Comparison of ENCODE assay signal across 20 mouse cellular contexts in genomic region chr7:73920921-73921485, GRCm38 (mm10).
DNase-seq lines count a peak whose midpoint lies in the region; ATAC-seq and TF ChIP-seq lines count a peak whose summit lies in the region.
"Had no signal": no experiment of that assay in that cellular context is flagged by ENCODE, and none has a peak within 500 bp of the region (broad histone marks: within the 10 kb centered on the region; RNA-seq: fewer than 3 reads in every experiment).

No protein-coding gene starts in this region.

- H3K4me1 ChIP-seq in hindbrain, embryonic 10.5 days (replicated peaks): peaks cover 45% of the 10 kb centered on the region
- H3K4me1 ChIP-seq in hindbrain, postnatal 0 days (ENCODE audit: insufficient read depth, low read length): peaks cover 13% of the 10 kb centered on the region; the same call in 1 of the 2 replicates
- peaks cover 43% of the 10 kb centered on the region for H3K4me1 ChIP-seq in neural tube, embryonic 12.5 days
- peaks cover 31% of the 10 kb centered on the region for H3K4me1 ChIP-seq in hindbrain, embryonic 12.5 days
- peaks cover 49% of the 10 kb centered on the region for H3K4me1 ChIP-seq in neural tube, embryonic 13.5 days (replicated peaks)

- H3K36me3 ChIP-seq in hindbrain, embryonic 10.5 days: no peaks in the 10 kb centered on the region
- H3K36me3 ChIP-seq in hindbrain, postnatal 0 days (ENCODE audit: insufficient read depth, low read length): no peaks in the 10 kb centered on the region
- no peaks in the 10 kb centered on the region for H3K36me3 ChIP-seq in neural tube, embryonic 12.5 days
- no peaks in the 10 kb centered on the region for H3K36me3 ChIP-seq in hindbrain, embryonic 12.5 days
- H3K36me3 ChIP-seq in neural tube, embryonic 13.5 days: no peaks in the 10 kb centered on the region
- H3K36me3 ChIP-seq: hindbrain, embryonic 15.5 days; limb, embryonic 12.5 days had no signal

- H3K27ac ChIP-seq in hindbrain, embryonic 10.5 days: peak overlapping the region; percentile 76
- H3K27ac ChIP-seq in hindbrain, postnatal 0 days: no peak overlapping the region
- H3K27ac ChIP-seq in neural tube, embryonic 12.5 days: no peak overlapping the region
- peak overlapping the region; percentile 35; the same call in 1 of the 2 replicates for H3K27ac ChIP-seq in hindbrain, embryonic 12.5 days
- H3K27ac ChIP-seq in neural tube, embryonic 13.5 days (replicated peaks): 0 out of 2 replicates have a peak overlapping the region, but pooled peaks have one; percentile 10
- H3K27ac ChIP-seq: hindbrain, embryonic 15.5 days; left cerebral cortex, adult 2 months; limb, embryonic 12.5 days had no signal

- ATAC-seq in hindbrain, postnatal 0 days: no peak
- 0 out of 2 replicates have a peak, but pooled peaks have one; percentile 43 for ATAC-seq in neural tube, embryonic 12.5 days (ENCODE audit: low FRiP score, low read depth)
- ATAC-seq in hindbrain, embryonic 12.5 days (ENCODE audit: low FRiP score): peak; percentile 51
- no peak for ATAC-seq in neural tube, embryonic 13.5 days (ENCODE audit: low read depth)
- ATAC-seq: forebrain, embryonic 16.5 days; Patski had no signal

- H3K4me3 ChIP-seq in hindbrain, embryonic 10.5 days: no peak overlapping the region
- no peak overlapping the region for H3K4me3 ChIP-seq in hindbrain, postnatal 0 days (ENCODE audit: low read length)
- no peak overlapping the region for H3K4me3 ChIP-seq in neural tube, embryonic 12.5 days
- H3K4me3 ChIP-seq in hindbrain, embryonic 12.5 days: no peak overlapping the region
- no peak overlapping the region for H3K4me3 ChIP-seq in neural tube, embryonic 13.5 days
- H3K4me3 ChIP-seq: hindbrain, embryonic 15.5 days; left cerebral cortex, adult 2 months; limb, embryonic 12.5 days had no signal

- H3K9ac ChIP-seq in hindbrain, postnatal 0 days (replicated peaks; ENCODE audit: low read length): no peak overlapping the region
- H3K9ac ChIP-seq in neural tube, embryonic 12.5 days: no peak overlapping the region
- no peak overlapping the region for H3K9ac ChIP-seq in hindbrain, embryonic 12.5 days
- no peak overlapping the region for H3K9ac ChIP-seq in neural tube, embryonic 13.5 days
- H3K9ac ChIP-seq: hindbrain, embryonic 15.5 days; limb, embryonic 12.5 days had no signal

- TF ChIP-seq CTCF in hindbrain, postnatal 0 days (IDR thresholded peaks at IDR 0.05; ENCODE audit: low read depth): no peak

- WGBS in hindbrain, embryonic 10.5 days: 62% methylated on average over 16 of the region's 16 CpGs
- 41% methylated on average over 16 of the region's 16 CpGs for WGBS in hindbrain, postnatal 0 days
- WGBS in neural tube, embryonic 12.5 days: 37% methylated on average over 16 of the region's 16 CpGs
- WGBS in hindbrain, embryonic 12.5 days: 50% methylated on average over 16 of the region's 16 CpGs
- WGBS in neural tube, embryonic 13.5 days: 39% methylated on average over 16 of the region's 16 CpGs

- H3K9me3 ChIP-seq in hindbrain, embryonic 10.5 days: no peaks in the 10 kb centered on the region
- H3K9me3 ChIP-seq in hindbrain, postnatal 0 days (ENCODE audit: low read length): no peaks in the 10 kb centered on the region
- no peaks in the 10 kb centered on the region for H3K9me3 ChIP-seq in neural tube, embryonic 12.5 days
- H3K9me3 ChIP-seq in hindbrain, embryonic 12.5 days (replicated peaks): no peaks in the 10 kb centered on the region
- H3K9me3 ChIP-seq in neural tube, embryonic 13.5 days: no peaks in the 10 kb centered on the region
- H3K9me3 ChIP-seq: hindbrain, embryonic 15.5 days; limb, embryonic 12.5 days had no signal

- H3K27me3 ChIP-seq in hindbrain, embryonic 10.5 days (ENCODE audit: insufficient read depth, poor library complexity, severe bottlenecking): no peaks in the 10 kb centered on the region
- no peaks in the 10 kb centered on the region for H3K27me3 ChIP-seq in hindbrain, postnatal 0 days (ENCODE audit: insufficient read depth, low read length)
- no peaks in the 10 kb centered on the region for H3K27me3 ChIP-seq in neural tube, embryonic 12.5 days (replicated peaks)
- no peaks in the 10 kb centered on the region for H3K27me3 ChIP-seq in hindbrain, embryonic 12.5 days
- H3K27me3 ChIP-seq in neural tube, embryonic 13.5 days: no peaks in the 10 kb centered on the region
- H3K27me3 ChIP-seq: hindbrain, embryonic 15.5 days; limb, embryonic 12.5 days; Patski had no signal

- no peak overlapping the region for H3K4me2 ChIP-seq in hindbrain, postnatal 0 days (ENCODE audit: low read depth, low read length)
- H3K4me2 ChIP-seq in neural tube, embryonic 12.5 days (replicated peaks): peak overlapping the region; percentile 40
- H3K4me2 ChIP-seq in hindbrain, embryonic 12.5 days (replicated peaks): peak overlapping the region; percentile 19; the same call in 1 of the 2 replicates
- H3K4me2 ChIP-seq in neural tube, embryonic 13.5 days: 0 out of 2 replicates have a peak overlapping the region, but pooled peaks have one; percentile 9
- H3K4me2 ChIP-seq: hindbrain, embryonic 15.5 days; limb, embryonic 12.5 days had no signal

- DNase-seq in hindbrain, embryonic 10.5 days (ENCODE audit: low spot score): no peak
- DNase-seq in hindbrain, postnatal 0 days (ENCODE audit: low spot score): no peak
- DNase-seq in neural tube, embryonic 10.5 days (ENCODE audit: extremely low spot score, low spot score): no peak
- DNase-seq in T-cell, adult 2 months (ENCODE audit: low spot score): no peak
- DNase-seq: adrenal gland, postnatal 36 days; cerebellum, adult 2 months; kidney, adult 18-20 months; kidney, postnatal 14 days; lung, adult 18-20 months; lung, postnatal 4 days; right cerebral cortex, adult 18-20 months; thymus, adult 2 months had no signal

Comparison
In these comparisons a context has a peak if more than half of its experiments do, and no peak if none do; other contexts are left out.
1. H3K27ac ChIP-seq: peak in hindbrain, embryonic 10.5 days (single experiment), hindbrain, embryonic 12.5 days (single experiment) and neural tube, embryonic 13.5 days (single experiment); none in hindbrain, postnatal 0 days (single experiment) and neural tube, embryonic 12.5 days (single experiment).
2. ATAC-seq: peak in neural tube, embryonic 12.5 days (single experiment) and hindbrain, embryonic 12.5 days (single experiment); none in hindbrain, postnatal 0 days (single experiment) and neural tube, embryonic 13.5 days (single experiment).